Mouse (Mus musculus) splenic B cell, adult 2 months (primary cell): ENCODE data around the gene Fbxl8.
"Not testable (repeated sequence)": the region's sequence is repeated elsewhere in the genome, so short reads cannot be mapped to it uniquely, and the experiment has no call there.

ENCODE experiments used
- DNase-seq: peaks from one replicate; pipeline ENCODE4 v3.0.0-alpha.2; 2011; ENCODE audit warnings: low read depth, low spot score
- H3K27me3 ChIP-seq: 2 replicates; pipeline ENCODE4 v1.6.1; 2012; ENCODE audit warnings: mild to moderate bottlenecking, low read length, moderate library complexity, mixed read lengths; ENCODE audit not compliant: control insufficient read depth, poor library complexity, insufficient read depth, severe bottlenecking
- H3K36me3 ChIP-seq: 2 replicates; pipeline ENCODE4 v1.6.1; 2012; ENCODE audit warnings: mild to moderate bottlenecking, low read length, moderate library complexity, mixed read lengths; ENCODE audit not compliant: control insufficient read depth, poor library complexity, insufficient read depth, severe bottlenecking

Gene Fbxl8

DNA sequence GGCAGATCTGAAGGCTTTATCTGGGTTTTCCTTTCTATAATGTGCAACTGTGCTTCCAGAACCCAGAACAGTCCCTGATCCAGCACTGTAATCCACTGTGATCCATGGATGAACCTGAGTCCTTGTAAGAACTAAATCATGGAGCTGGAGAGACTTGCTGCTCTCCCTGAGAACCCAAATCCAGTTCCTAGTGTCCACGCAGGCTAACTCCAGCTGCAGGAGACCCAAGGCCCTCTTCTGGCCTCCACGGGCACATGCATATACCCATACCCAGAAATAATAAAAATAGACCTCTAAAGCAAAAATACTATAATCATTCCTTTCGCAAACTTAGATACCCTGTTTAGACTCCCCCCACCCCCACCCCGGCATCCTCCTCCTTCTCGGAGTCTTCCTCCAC, 23.8 kb downstream of the Fbxl8 start:
- no peak for DNase-seq
- Histone ChIP-seq H3K27me3 (no peaks in the 10 kb centered on the region), H3K36me3 (no peaks in the 10 kb centered on the region)

DNA sequence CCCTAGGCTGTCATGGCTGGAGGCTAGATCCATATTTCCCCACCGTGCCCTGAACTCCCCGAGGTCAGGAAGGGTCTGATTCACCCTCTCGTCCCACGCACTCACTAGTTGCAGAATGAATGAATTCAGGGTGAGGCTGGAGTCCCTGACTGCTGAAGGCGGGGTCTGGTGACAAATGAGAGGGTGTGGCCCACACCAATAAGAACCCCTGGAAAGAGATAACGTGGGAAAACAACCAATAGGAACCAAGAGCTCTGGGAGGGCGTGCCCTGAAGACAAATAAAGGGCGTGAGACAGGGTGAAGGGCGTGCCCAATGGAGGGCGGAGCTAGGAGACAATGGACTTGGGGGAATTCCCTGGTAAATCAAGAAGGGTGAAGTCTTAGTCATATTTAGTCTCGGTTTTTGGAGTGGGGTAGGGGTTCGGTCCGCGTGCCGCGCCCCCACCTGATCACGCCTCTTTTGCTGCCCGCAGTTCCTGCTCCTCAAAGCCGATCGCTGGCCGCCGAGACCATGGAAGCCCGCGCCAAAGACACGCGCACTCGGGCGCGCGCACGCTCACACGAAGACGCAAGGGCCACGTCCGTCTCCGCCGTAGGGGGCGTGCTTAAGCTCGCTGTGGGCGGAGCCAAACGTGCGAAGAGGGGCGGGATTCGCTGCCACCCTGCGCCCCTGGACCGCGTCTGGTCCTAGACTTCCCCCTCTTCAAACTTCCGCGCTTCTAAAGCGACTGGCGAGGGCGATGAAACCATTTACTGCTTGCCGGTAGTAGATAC, 24.7 kb downstream of the Fbxl8 start:
- Histone ChIP-seq H3K27me3 (no peaks in the 10 kb centered on the region), H3K36me3 (no peaks in the 10 kb centered on the region)
- peak; percentile 98 for DNase-seq

- no peaks in the 10 kb centered on the region for H3K27me3 ChIP-seq
- no peaks in the 10 kb centered on the region for H3K36me3 ChIP-seq
- peak; percentile 59 for DNase-seq
These were observed 25.5 kb downstream of the Fbxl8 start, which contains the start of gene 4931428F04Rik for GRCm38 (mm10) chr8:105289805-105290460. Gene 4931428F04Rik, minus strand, starts transcription at chr8:105289864.

DNA sequence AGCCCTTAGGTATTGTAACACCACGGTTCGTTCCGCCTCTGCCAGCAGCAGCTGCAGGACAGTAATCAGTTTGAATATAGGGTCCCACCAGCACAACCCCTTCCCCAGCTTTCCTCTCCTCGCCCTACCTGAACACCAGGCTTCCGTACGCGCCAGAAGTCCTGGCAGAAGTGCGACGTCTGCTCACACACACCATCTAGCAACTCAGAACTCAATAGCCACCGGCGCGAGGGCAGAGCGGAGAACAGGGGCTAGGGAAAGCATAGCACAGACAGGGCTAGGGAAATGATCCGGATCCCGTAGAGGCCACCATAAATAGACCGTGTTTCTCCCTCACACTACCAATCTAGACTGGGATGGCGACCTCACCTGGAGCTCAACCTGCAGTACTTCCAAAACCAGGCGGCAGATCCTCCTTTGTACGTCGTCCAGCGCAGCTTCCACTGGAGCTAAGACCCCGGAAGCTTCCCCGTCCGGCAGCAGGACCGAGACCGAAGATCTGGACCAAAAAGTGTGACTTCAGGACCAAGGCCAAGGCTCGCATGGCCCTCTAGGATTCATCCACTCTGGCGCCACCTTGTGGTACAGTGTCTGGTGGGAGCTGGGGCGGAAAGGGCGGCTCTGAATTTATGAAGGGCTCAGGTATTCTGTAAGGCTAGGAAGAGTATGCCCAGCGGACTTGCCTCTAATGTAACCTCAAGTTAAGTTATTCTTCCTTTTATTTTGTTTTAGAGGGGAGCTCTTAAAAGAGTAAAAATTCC, 26.3 kb downstream of the Fbxl8 start:
- H3K27me3 ChIP-seq, result no peaks in the 10 kb centered on the region
- DNase-seq, result peak; percentile 94
- H3K36me3 ChIP-seq, result no peaks in the 10 kb centered on the region

DNA sequence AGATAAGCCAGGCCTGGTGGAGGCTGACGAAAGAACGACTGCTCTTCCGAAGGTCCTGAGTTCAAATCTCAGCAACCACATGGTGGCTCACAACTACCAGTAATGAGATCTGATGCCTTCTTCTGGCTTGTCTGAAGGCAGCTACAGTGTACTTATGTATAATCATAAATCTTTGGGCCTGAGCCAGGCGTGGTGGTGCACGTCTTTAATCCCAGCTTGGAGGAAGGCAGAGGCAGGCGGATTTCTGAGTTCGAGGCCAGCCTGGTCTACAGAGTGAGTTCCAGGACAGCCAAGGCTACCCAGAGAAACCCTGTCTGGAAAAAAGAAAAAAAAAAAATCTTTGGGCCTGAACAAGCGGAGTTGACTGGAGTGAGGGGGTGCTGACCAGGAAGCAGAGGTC, 26.9 kb downstream of the Fbxl8 start:
- H3K27me3 ChIP-seq, DNase-seq, H3K36me3 ChIP-seq: not testable (repeated sequence)

DNA sequence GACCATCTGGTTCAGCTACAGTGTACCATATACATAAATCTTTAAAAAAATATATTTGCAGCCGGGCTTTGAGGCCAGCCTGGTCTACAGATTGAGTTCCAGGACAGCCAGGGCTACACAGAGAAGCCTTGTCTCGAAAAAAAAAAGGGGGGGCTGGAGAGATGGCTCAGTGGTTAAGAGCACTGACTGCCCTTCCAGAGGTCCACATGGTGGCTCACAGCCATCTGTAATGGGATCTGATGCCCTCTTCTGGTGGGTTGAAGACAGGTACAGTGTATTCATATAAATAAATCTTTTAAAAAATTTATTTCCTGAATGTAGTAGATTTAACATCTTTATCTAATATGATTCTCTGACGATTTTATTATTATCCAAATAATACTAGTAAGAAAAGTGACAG, 27.4 kb downstream of the Fbxl8 start:
- H3K27me3 ChIP-seq, H3K36me3 ChIP-seq: not testable (repeated sequence)
- DNase-seq, result peak; percentile 48

DNA sequence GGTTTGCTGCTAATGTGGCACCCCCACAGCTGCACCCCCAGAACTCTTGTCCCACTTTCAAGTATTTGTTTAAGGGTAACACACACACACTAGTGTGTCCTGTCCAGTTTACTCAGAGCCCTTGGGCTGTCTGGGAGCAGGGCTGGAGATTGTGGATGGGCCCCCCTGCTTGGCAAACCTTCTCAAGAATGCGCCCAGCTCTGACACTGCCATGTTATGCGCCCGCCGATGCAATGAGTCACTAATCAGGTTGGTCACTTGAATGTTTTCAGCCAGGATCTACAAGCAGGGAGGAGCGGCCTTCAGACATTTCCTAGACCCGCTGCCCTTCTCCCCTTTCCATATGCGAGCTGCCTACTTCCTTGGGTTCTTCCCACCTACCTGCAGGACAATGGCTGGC, 28.0 kb downstream of the Fbxl8 start:
- Histone ChIP-seq H3K27me3 (no peaks in the 10 kb centered on the region), H3K36me3 (no peaks in the 10 kb centered on the region)
- no peak for DNase-seq

DNA sequence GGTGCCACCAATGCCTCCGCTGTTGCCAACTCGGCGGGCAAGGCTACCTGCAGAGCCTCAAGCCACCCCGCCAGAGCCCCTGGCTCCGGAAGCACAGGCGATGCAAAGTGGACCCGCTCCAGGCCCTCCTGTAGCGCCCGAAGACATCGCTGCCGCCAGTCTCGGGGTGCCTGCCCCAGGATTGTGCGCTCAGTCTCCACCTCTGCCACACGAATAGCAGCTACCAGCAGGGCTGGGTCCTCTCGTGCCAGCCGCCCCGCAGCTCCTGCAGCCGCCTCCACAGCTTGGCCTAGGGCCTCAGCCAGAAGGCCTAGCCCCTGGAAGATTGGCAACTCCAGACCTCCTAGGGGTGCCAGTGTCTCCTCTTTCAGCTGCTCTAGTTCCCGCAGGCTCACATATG, 29.0 kb downstream of the Fbxl8 start:
- DNase-seq, result no peak
- H3K36me3 ChIP-seq, result no peaks in the 10 kb centered on the region
- H3K27me3 ChIP-seq, result no peaks in the 10 kb centered on the region

DNA sequence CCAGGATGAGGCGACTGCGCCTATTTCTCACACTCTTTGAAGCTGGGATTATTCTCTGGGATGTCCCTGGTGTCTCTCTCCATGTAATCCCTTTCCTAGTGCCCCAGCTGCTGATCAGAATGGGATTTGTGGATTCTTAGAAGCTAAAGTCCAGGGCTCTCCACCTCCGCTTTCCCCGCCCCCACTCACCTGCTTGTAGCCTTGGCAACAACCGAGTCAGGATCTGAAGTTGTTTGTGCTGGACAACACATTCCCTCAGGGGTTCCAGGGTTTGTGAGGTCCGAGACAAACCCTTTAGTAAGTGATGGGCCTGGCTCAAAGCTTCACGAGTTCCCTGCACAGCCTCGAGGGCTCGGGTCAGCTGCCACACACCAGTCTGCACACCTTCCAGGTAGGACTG, 30.3 kb downstream of the Fbxl8 start:
- no peaks in the 10 kb centered on the region for H3K27me3 ChIP-seq
- H3K36me3 ChIP-seq, result no peaks in the 10 kb centered on the region
- DNase-seq, result no peak

- Histone ChIP-seq H3K27me3 (no peaks in the 10 kb centered on the region), H3K36me3 (no peaks in the 10 kb centered on the region)
- DNase-seq, result no peak
These were observed 30.8 kb downstream of the Fbxl8 start for GRCm38 (mm10) chr8:105295256-105295655.

DNA sequence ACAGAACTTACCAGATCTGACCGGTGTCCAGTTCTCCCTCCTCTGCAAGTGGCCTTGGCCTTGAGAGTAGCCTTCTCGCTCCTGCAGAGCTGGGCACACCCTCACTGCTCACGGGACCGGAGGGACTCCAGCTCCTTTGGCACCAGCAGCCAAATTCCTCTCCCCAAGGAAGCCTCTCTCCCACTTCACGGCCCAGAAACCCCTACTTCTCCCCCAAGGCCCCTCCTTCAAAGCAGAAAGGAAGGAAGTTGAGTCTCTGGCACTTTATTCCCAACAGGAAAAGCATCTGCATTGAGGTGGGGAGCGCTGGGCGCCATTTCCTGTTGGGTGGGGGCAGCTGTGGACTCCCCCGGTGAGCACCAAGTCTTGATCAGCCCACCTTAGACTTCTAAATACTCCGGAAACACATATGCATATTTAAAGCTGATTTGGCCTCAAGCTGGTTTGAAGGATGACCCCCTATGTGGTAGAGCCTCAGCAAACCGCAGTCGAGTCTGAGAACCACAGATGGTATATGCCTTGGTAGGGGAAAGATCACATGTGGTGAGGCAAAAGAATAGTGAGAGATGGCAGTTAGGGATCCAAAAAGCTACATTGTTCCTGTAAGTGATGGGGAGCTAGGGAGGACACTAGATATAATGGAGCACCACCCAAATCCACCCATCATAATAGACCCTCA, 31.6 kb downstream of the Fbxl8 start, which contains the start of gene Exoc3l:
Gene Exoc3l, minus strand, starts transcription at position 207 of the 679 bp plus-strand sequence.
- H3K27me3 ChIP-seq, result no peaks in the 10 kb centered on the region
- no peaks in the 10 kb centered on the region; the same call in none of the 2 replicates for H3K36me3 ChIP-seq
- no peak for DNase-seq

- peak; percentile 90 for DNase-seq
- Histone ChIP-seq H3K27me3 (no peaks in the 10 kb centered on the region), H3K36me3 (peaks cover 8% of the 10 kb centered on the region)
These were observed 33.2 kb downstream of the Fbxl8 start, which contains the start of gene E2f4 for GRCm38 (mm10) chr8:105297511-105298192. Gene E2f4, plus strand, starts transcription at chr8:105297663.

DNA sequence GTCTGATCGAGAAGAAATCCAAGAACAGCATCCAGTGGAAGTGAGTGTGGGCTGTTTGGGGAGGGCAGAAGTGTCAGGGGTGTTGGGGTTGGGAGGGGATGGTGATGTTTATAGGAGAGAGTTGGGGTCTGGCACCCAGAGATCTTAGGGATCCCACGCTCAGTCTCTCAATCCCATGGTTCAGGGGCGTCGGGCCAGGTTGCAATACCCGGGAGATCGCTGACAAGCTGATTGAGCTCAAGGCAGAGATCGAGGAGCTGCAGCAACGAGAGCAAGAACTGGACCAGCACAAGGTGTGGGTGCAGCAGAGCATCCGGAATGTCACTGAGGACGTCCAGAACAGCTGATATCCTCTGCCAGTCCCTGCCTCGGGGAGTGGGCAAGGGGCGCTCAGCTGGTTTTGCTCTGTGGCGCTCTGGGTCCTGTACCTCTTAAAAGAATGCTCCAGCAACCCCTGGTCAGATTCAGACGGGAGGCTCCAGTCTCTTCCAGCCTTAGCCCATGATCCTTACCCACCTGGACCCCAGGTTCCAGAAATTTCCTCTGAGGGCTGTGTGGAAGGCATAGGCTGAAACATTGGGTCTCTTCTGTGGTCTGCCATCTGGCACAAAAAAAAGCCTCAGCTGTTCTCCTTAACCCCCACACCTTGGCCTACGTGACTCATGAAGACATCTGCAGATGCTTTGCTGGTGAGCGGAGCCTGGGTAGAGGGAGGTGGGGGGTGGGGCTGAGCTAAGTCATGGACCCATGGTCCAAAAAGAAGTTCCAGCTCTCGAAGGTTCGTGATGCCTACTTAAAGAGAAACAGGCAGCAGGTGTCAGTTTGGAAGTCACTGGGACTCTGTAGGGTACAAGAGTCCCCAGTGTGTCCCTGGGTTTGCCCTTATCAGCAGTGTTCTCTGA, 34.2 kb downstream of the Fbxl8 start:
- no peaks in the 10 kb centered on the region for H3K27me3 ChIP-seq

More for the DNA sequence above, 34.2 kb downstream of the Fbxl8 start:
- DNase-seq, result no peak
- peaks cover 12% of the 10 kb centered on the region for H3K36me3 ChIP-seq
